Mouse (Mus musculus) heart, embryonic 16.5 days (tissue): ENCODE measurements around the gene Vps35. TPM values are rescaled to one million over a fixed set of nuclear protein-coding genes. Genes with fewer than 3 reads are reported as not detected.

ENCODE experiments used
- ATAC-seq: fragments of 200-750 bp; cut with Nextera tagmentation; replicated peaks from 2 replicates; pipeline ENCODE4 v1.8.0; 2017; ENCODE audit warnings: moderate number of reproducible peaks; ENCODE audit not compliant: insufficient read depth, low FRiP score; ENCODE audit errors: extremely low read depth
- H3K27ac ChIP-seq: fragments of 300-500 bp; sonication (generic); 2 replicates; pipeline ENCODE4 v1.5.1; 2014; ENCODE audit warnings: mild to moderate bottlenecking, low read length, control low read depth, moderate library complexity
- H3K27me3 ChIP-seq: fragments of 300-500 bp; sonication (generic); 2 replicates; pipeline ENCODE4 v1.6.1; 2014; ENCODE audit warnings: low read length, mixed read lengths; ENCODE audit not compliant: control insufficient read depth, insufficient read depth
- H3K36me3 ChIP-seq: fragments of 300-500 bp; sonication (generic); 2 replicates; pipeline ENCODE4 v1.6.1; 2014; ENCODE audit not compliant: control insufficient read depth, insufficient read depth
- H3K4me1 ChIP-seq: fragments of 300-500 bp; sonication (generic); 2 replicates; pipeline ENCODE4 v1.6.1; 2014; ENCODE audit warnings: low read length, mixed read lengths; ENCODE audit not compliant: control insufficient read depth, insufficient read depth
- H3K4me2 ChIP-seq: fragments of 300-500 bp; sonication (generic); 2 replicates; pipeline ENCODE4 v1.6.1; 2014; ENCODE audit warnings: low read depth, mild to moderate bottlenecking, control low read depth, low read length
- H3K4me3 ChIP-seq: fragments of 300-500 bp; sonication (generic); 2 replicates; pipeline ENCODE4 v1.5.1; 2014; ENCODE audit warnings: mild to moderate bottlenecking, control low read depth, low read length
- H3K9ac ChIP-seq: fragments of 300-500 bp; sonication (generic); 2 replicates; pipeline ENCODE4 v1.6.1; 2014; ENCODE audit warnings: low read length, control low read depth
- H3K9me3 ChIP-seq: fragments of 300-500 bp; sonication (generic); replicated peaks from 2 replicates; pipeline ENCODE4 v1.6.1; 2016; ENCODE audit warnings: low read length; ENCODE audit not compliant: control insufficient read depth
- WGBS: fragments of 180-500 bp; shearing (Covaris S2); extraction: QIAGEN DNeasy Blood & Tissue Kit; methylation state at CpG from one replicate; pipeline ENCODE4 v1.1.7; 2014; 5-methylcytosine and 5-hydroxymethylcytosine counted together
- polyA plus RNA-seq: library from polyadenylated mRNA; unstranded; fragments of >200 nt; fragmentation: Nextera tagmentation; extraction: Ambion mirVana; gene quantifications from 2 replicates; pipeline ENCODE4 v1.2.1, GENCODE M21; 2015

Vps35 gene
- polyA plus RNA-seq, 1 experiment from 2014 or later: 119 TPM

- no peak overlapping the region for H3K9ac ChIP-seq
- no peak for ATAC-seq
- H3K4me2 ChIP-seq: no peak overlapping the region
- no peaks in the 10 kb centered on the region for H3K27me3 ChIP-seq
- H3K4me3 ChIP-seq: no peak overlapping the region
- no peak overlapping the region for H3K27ac ChIP-seq
- H3K9me3 ChIP-seq: no peaks in the 10 kb centered on the region
- 63% methylated on average over 1 of the region's 1 CpGs for WGBS
- no peaks in the 10 kb centered on the region for H3K4me1 ChIP-seq
- no peaks in the 10 kb centered on the region for H3K36me3 ChIP-seq
These were observed 72.3 kb downstream of the Vps35 start for GRCm38 (mm10) chr8:85227297-85227696.

GRCm38 (mm10) chr8:85225688-85226087 is 73.9 kb downstream of the Vps35 start, which contains the start of gene Olfr371:
TSS of gene Olfr371 (plus strand) at chr8:85225988.
- Histone ChIP-seq H3K4me3 (no peak within 1 kb of the TSS), H3K9ac (no peak within 1 kb of the TSS), H3K9me3 (no peaks in the 10 kb centered on the region), H3K4me2 (no peak within 1 kb of the TSS), H3K4me1 (no peaks in the 10 kb centered on the region), H3K36me3 (no peaks in the 10 kb centered on the region), H3K27me3 (no peaks in the 10 kb centered on the region), H3K27ac (no peak within 1 kb of the TSS)
- 25% methylated on average over 1 of the region's 1 CpGs for WGBS
- ATAC-seq: no peak

GRCm38 (mm10) chr8:85220992-85221391 is 78.6 kb downstream of the Vps35 start:
- WGBS: 24% methylated on average over 6 of the region's 6 CpGs
- Histone ChIP-seq H3K4me1 (no peaks in the 10 kb centered on the region), H3K36me3 (no peaks in the 10 kb centered on the region), H3K4me3 (no peak overlapping the region), H3K4me2 (no peak overlapping the region), H3K27ac (peak overlapping the region; percentile 80; the same call in 1 of the 2 replicates), H3K27me3 (no peaks in the 10 kb centered on the region), H3K9ac (no peak overlapping the region), H3K9me3 (no peaks in the 10 kb centered on the region)
- peak; percentile 90 for ATAC-seq

- no peaks in the 10 kb centered on the region for H3K36me3 ChIP-seq
- no peaks in the 10 kb centered on the region for H3K27me3 ChIP-seq
- WGBS: 68% methylated on average over 4 of the region's 4 CpGs
- H3K27ac ChIP-seq: peak overlapping the region; percentile 66
- H3K4me2 ChIP-seq: no peak overlapping the region
- ATAC-seq: no peak
- H3K4me1 ChIP-seq: no peaks in the 10 kb centered on the region
- H3K9me3 ChIP-seq: no peaks in the 10 kb centered on the region
- no peak overlapping the region for H3K9ac ChIP-seq
- H3K4me3 ChIP-seq: no peak overlapping the region
These were observed 79.4 kb downstream of the Vps35 start for GRCm38 (mm10) chr8:85220220-85220619.

Other genes starting within 250 kb of the Vps35 start
- gene Fbxw9, start 239.7 kb downstream of the Vps35 start, polyA plus RNA-seq: 19.5 and 20.6 TPM in 2 replicates
- gene Gm5741, start 231.8 kb downstream of the Vps35 start, polyA plus RNA-seq: not detected in 2 replicates
- 48.5 and 51.5 TPM in 2 replicates for gene Dhps, start 228.0 kb downstream of the Vps35 start, polyA plus RNA-seq
- 115 TPM in 2 replicates for gene Wdr83os, start 219.1 kb downstream of the Vps35 start, polyA plus RNA-seq
- gene Wdr83, start 218.5 kb downstream of the Vps35 start, polyA plus RNA-seq: 46.6 and 47.0 TPM in 2 replicates
- 33.9 and 39.3 TPM in 2 replicates for gene Man2b1, start 216.5 kb downstream of the Vps35 start, polyA plus RNA-seq
- 1.1 and 1.5 TPM in 2 replicates for gene Zfp791, start 176.7 kb downstream of the Vps35 start, polyA plus RNA-seq
- not detected in 2 replicates for gene Cks1brt, start 147.9 kb downstream of the Vps35 start, polyA plus RNA-seq
- gene Olfr371, start 73.8 kb downstream of the Vps35 start, polyA plus RNA-seq: not detected in 2 replicates
- 50.6 and 53.5 TPM in 2 replicates for gene Orc6, start 170 bp downstream of the Vps35 start, polyA plus RNA-seq
- 254 and 278 TPM in 2 replicates for gene Mylk3, start 86.5 kb upstream of the Vps35 start, polyA plus RNA-seq
- gene 4921524J17Rik, start 133.0 kb upstream of the Vps35 start, polyA plus RNA-seq: 56.8 and 70.0 TPM in 2 replicates
- gene Gpt2, start 192.8 kb upstream of the Vps35 start, polyA plus RNA-seq: 5.7 and 6.1 TPM in 2 replicates